Mouse (Mus musculus) gonadal fat pad, adult 2 months (tissue): ENCODE measurements at regions not wholly inside any gene's neighbourhood (a gene's known extent, or its start where the extent isn't known, plus 50 kb on each side); places are given as distances from the start of the nearest gene placed in this dataset.

Experiments used
- DNase-seq: peaks from one replicate; pipeline ENCODE4 v3.0.0-alpha.2; 2012; ENCODE audit warnings: low read depth

DNA sequence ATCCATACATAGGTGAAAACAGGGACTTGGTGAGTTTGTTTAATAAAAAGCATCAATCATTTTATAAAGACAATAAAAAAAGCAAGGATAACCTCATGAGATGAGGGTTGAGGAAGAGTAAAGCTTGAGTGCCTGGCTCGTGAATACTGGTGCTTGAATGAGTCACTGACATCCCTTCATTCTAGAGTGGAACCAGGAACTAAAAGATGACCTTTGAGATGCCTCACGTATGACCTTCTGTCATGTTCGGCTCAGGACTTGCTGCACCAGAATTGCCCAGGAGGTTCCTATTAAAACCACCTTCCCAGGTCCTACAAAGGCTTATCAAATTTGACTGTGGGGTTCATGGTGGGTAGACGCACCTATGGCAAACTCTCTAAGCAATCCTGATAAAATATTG, 61.5 kb upstream of the Elac2 start:
- DNase-seq, result no peak

DNA sequence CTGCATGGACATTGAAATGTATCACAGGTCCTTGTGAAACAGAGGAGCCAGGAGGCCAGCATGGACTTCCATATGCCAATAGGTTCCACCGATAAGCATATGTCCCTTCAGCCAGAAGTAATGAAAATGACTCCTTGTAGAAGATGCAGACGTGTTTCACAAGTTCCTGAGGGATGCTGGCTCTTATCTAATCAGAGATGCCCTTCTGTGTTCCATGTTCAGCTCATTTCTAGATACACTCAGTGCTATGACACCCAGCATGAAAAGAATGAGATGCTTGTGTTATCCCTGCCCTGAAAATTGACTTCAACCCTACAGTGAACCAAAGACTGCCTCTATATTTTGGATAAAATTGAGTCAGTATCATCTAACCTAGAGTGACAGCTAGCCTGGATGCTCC, 53.8 kb upstream of the Elac2 start:
- DNase-seq, result no peak

DNA sequence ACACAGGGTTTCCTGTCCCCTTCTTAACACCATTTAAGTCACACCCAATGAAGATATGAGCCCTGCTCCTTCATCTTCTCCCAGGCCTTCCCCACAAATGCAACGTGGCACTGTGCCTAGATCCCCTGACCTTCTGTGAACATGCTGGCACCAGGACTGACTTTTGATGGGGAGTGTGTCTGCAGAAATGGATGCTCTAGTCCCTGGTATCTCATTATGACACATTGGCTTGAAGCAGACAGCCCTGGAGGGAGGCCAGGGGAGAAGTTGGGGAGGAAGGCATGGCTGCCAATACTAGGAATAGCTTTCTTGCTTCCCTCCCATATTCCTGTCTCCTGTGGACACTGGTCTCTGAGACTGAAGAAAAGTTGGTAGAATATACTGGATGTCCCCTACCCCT, 52.9 kb upstream of the Elac2 start:
- DNase-seq, result no peak
